Mouse (Mus musculus) ZHBTc4 (cell line): ENCODE measurements around the gene Acta1.

Experiments
- DNase-seq: peaks from one replicate; pipeline ENCODE4 v3.0.0-alpha.2; 2011; ENCODE audit warnings: low read depth, low spot score

The Acta1 gene

DNA sequence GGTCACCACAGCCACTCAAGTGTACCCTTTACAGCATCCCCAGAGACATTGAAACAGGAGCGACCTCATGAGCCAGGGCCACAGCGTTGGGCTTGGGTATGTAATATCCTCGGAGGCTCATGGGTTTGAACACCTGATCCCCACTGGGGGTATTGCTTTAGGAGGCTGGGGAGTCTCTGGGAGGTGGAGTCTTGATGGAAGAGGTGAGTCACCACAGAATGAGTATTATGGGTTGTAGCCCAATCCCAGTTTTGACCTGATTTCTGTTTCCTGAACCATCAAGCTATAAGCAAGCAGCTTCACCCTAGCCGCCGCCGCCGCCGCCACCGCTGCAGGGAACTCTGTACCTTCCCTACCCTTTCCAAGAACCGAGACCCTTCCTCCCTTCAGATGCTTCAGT is 48.6 kb downstream of the Acta1 start:
- DNase-seq = no peak

GRCm38 (mm10) chr8:123845114-123845513 is 49.4 kb downstream of the Acta1 start:
- DNase-seq = no peak

DNA sequence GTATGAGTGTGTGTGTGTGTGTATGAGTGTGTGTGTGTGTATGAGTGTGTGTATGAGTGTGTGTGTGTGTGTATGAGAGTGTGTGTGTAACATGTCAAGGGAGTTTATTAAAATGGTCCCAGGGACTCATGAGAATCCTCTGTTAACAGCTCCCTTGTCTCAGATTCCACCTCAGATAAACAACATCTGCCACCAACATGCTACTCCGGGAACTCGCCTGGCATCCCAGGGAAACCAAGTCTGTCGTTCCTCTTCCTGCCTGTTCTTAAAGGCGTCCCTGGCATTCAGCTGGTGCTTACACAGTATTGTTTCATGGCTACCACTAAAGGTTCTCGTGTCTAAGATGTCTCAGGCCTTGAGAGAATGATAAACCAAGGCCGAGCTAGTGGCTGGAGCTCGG is 50.2 kb downstream of the Acta1 start:
- no peak for DNase-seq

DNA sequence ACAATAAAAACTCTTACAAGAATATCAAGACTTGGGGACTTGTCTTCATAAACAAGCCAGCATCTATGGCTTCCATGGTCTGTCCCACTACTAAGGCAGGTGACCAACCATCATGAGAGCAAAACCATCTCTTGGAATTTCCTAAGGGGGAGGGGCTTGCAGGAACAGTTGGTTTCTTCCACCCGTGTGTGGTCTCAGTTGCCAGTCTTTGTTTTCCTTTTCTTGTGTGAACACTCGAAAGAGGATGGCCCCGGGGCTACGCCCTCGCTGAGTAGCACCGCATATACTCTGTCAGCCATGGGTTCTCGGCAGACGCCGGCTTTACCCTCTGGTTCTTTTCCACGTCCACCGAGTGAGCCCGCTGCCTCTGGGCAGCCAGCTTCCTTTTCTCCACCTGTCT is 52.5 kb downstream of the Acta1 start:
- peak; percentile 79 for DNase-seq
